Mouse (Mus musculus): ENCODE measurements around the gene Afmid. TPM values are rescaled to one million over a fixed set of nuclear protein-coding genes. Genes with fewer than 3 reads are reported as not detected.

The Afmid gene
- polyA plus RNA-seq, 1 experiment from 2014 or later = 6.1 TPM

DNA sequence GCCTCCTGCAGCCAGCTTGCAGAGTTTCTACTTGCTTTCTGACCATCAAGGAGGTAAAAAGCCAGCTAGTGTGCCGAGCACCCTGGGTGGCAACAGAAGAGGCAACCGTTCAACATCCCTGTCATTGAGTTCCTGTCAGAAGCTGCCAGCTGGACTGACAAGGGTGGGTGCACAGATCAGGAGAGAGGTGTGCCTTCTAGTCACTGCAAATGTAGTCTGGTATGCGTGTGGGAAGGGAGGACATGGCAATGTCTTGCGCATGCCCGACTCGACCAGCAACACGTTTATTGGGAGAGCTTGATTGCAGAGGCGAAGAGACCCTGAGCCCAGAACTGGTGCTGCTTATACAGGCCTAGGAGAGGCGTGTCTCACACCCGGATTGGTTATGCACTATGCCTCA lies 31.7 kb downstream of the Afmid start:
- Histone ChIP-seq H3K4me3 (ENCODE audit: low read length) (no peak overlapping the region), H3K36me3 (ENCODE audit: insufficient read depth, low read length) (peaks cover 44% of the 10 kb centered on the region), H3K4me1 (ENCODE audit: insufficient read depth, low read length) (peaks cover 11% of the 10 kb centered on the region), H3K9me3 (ENCODE audit: low read length) (no peaks in the 10 kb centered on the region), H3K27ac (ENCODE audit: low read length) (no peak overlapping the region), H3K9ac (replicated peaks; ENCODE audit: low read length) (no peak overlapping the region), H3K4me2 (replicated peaks; ENCODE audit: low read depth, low read length) (no peak overlapping the region), H3K27me3 (ENCODE audit: insufficient read depth, low read length) (peaks cover 18% of the 10 kb centered on the region)
- ATAC-seq (ENCODE audit: low FRiP score, low TSS enrichment) = no peak
- WGBS = 90% methylated on average over 10 of the region's 10 CpGs

DNA sequence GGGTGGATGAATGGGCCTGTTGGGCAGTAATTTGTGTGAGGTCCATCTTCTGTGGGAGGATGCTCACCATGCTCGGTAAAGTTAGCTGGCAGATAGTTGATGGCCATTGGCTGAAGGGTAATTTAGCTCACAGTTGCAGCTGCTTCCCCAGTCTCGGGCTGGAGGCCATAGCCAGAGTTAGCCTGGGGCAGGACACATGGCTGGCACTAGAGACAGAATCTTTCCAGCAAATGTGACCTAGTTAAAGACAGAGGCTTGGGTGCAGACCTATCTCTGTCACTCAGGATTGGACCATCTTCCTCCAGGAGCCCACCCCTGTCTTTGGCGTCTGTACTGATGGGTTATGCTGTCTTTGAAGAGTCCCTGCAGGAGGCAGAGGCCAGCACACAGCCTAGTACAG lies 32.7 kb downstream of the Afmid start:
- peaks cover 18% of the 10 kb centered on the region for H3K27me3 ChIP-seq (ENCODE audit: insufficient read depth, low read length)
- WGBS = 42% methylated on average over 3 of the region's 3 CpGs
- ATAC-seq (ENCODE audit: low FRiP score, low TSS enrichment) = no peak

GRCm38 (mm10) chr11:117860601-117861000 lies 34.9 kb downstream of the Afmid start, which contains the start of gene Tmem235:
Tmem235 (plus strand) TSS chr11:117860752.
- Histone ChIP-seq H3K36me3 (ENCODE audit: insufficient read depth, low read length) (peaks cover 19% of the 10 kb centered on the region), H3K27ac (ENCODE audit: low read length) (no peak within 1 kb of the TSS), H3K4me2 (replicated peaks; ENCODE audit: low read depth, low read length) (peak within 1 kb of the TSS; percentile 40), H3K27me3 (ENCODE audit: insufficient read depth, low read length) (peaks cover 18% of the 10 kb centered on the region), H3K9ac (replicated peaks; ENCODE audit: low read length) (no peak within 1 kb of the TSS; the same call in 1 of the 2 replicates), H3K4me1 (ENCODE audit: insufficient read depth, low read length) (peaks cover 20% of the 10 kb centered on the region), H3K4me3 (ENCODE audit: low read length) (peak within 1 kb of the TSS; percentile 16; the same call in 1 of the 2 replicates), H3K9me3 (ENCODE audit: low read length) (no peaks in the 10 kb centered on the region)
- WGBS = 1% methylated on average over 23 of the region's 23 CpGs
- no peak; the same call in 1 of the 2 replicates for ATAC-seq (ENCODE audit: low FRiP score, low TSS enrichment)

More for the DNA sequence above, 32.7 kb downstream of the Afmid start:
- no peaks in the 10 kb centered on the region for H3K9me3 ChIP-seq (ENCODE audit: low read length)
- peaks cover 11% of the 10 kb centered on the region for H3K4me1 ChIP-seq (ENCODE audit: insufficient read depth, low read length)
- no peak overlapping the region for H3K4me3 ChIP-seq (ENCODE audit: low read length)
- H3K27ac ChIP-seq (ENCODE audit: low read length) = no peak overlapping the region
- H3K9ac ChIP-seq (replicated peaks; ENCODE audit: low read length) = no peak overlapping the region
- peaks cover 35% of the 10 kb centered on the region for H3K36me3 ChIP-seq (ENCODE audit: insufficient read depth, low read length)
- H3K4me2 ChIP-seq (replicated peaks; ENCODE audit: low read depth, low read length) = no peak overlapping the region

DNA sequence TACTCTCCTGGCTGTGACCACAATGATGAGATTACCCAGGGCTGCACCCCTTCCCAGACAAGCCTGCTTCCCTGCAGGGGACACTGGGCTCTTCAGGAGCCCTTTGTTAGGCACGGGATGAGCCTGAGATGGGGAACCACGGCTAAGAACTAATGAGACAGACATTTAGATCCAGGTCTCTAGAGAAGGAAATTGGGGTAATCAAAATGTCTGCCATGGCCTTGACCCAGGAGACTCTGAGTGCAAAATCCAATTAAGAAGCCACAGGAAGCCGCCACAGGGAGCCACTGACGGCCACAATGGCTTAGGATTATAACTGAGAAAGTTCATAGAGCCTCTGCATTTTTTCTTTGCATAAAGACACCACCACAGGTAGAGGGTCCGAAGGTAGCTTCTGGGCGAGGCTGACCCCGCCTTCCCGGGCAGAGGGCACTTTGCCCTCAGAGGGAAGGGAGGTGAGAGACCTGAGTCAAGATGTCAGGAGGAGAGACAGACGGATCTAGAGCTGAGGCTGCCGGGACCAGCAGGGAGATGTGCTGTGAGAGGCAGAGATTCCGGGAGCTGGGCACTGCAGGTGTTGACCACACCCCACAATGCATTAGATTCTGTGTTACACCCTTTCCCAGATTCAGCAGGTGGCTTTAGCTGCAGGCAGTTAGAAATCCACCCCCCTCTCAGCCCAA lies 37.6 kb downstream of the Afmid start:
- Histone ChIP-seq H3K36me3 (ENCODE audit: insufficient read depth, low read length) (no peaks in the 10 kb centered on the region), H3K9ac (replicated peaks; ENCODE audit: low read length) (no peak overlapping the region), H3K4me1 (ENCODE audit: insufficient read depth, low read length) (peaks cover 29% of the 10 kb centered on the region), H3K4me2 (replicated peaks; ENCODE audit: low read depth, low read length) (no peak overlapping the region), H3K27me3 (ENCODE audit: insufficient read depth, low read length) (peaks cover 18% of the 10 kb centered on the region), H3K9me3 (ENCODE audit: low read length) (no peaks in the 10 kb centered on the region), H3K27ac (ENCODE audit: low read length) (no peak overlapping the region), H3K4me3 (ENCODE audit: low read length) (no peak overlapping the region)
- no peak for ATAC-seq (ENCODE audit: low FRiP score, low TSS enrichment)
- 38% methylated on average over 11 of the region's 11 CpGs for WGBS

DNA sequence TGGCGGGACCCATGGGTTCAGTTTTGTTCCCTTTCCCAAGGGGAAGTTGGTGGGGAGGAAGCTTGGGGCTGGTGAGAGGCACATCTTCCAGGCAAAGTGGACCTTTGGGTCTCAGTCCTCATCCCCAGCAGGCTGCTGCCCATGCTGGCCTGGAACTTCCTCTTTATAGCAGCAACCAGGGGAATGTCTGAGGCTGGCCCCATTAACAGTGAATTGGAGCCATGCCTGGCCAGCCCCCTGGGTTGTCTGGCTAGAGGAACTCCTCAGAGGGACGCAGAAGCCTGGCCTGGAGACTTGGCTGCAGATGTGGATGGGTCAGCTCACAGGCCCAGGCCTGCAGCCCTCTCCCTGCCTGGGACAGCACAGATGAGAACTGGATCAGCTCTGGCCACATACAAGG lies 39.1 kb downstream of the Afmid start:
- H3K4me2 ChIP-seq (replicated peaks; ENCODE audit: low read depth, low read length) = no peak overlapping the region
- H3K9me3 ChIP-seq (ENCODE audit: low read length) = no peaks in the 10 kb centered on the region
- 70% methylated on average over 2 of the region's 2 CpGs for WGBS
- H3K9ac ChIP-seq (replicated peaks; ENCODE audit: low read length) = 0 out of 2 replicates have a peak overlapping the region, but pooled peaks have one; percentile 15
- peaks cover 27% of the 10 kb centered on the region for H3K4me1 ChIP-seq (ENCODE audit: insufficient read depth, low read length)
- no peak overlapping the region for H3K27ac ChIP-seq (ENCODE audit: low read length)
- ATAC-seq (ENCODE audit: low FRiP score, low TSS enrichment) = no peak
- peaks cover 13% of the 10 kb centered on the region for H3K27me3 ChIP-seq (ENCODE audit: insufficient read depth, low read length)
- no peak overlapping the region for H3K4me3 ChIP-seq (ENCODE audit: low read length)
- H3K36me3 ChIP-seq (ENCODE audit: insufficient read depth, low read length) = no peaks in the 10 kb centered on the region

DNA sequence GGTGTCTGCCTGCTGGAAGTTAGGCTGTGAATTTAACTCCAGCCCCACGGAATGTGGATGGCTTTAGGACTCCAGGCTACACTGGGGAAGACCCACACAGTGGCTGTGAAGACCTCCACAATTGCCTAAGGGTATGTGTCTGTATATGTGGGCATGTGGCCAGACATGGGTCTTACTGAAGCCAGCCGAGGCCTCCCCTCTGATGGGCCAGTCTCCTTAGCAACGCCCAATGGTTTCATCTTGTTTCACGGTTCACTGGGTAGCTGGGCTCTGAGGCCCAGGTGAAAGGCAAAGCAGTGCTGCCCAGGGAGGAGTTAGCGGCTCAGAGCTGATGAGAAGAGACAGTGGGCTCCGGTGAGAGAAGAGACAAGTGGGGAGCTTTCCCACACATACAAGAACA lies 40.3 kb downstream of the Afmid start:
- peak; percentile 55; the same call in 1 of the 2 replicates for ATAC-seq (ENCODE audit: low FRiP score, low TSS enrichment)
- H3K4me1 ChIP-seq (ENCODE audit: insufficient read depth, low read length) = peaks cover 21% of the 10 kb centered on the region
- H3K36me3 ChIP-seq (ENCODE audit: insufficient read depth, low read length) = no peaks in the 10 kb centered on the region
- H3K9me3 ChIP-seq (ENCODE audit: low read length) = no peaks in the 10 kb centered on the region
- H3K9ac ChIP-seq (replicated peaks; ENCODE audit: low read length) = peak overlapping the region; percentile 2
- peaks cover 5% of the 10 kb centered on the region for H3K27me3 ChIP-seq (ENCODE audit: insufficient read depth, low read length)
- H3K27ac ChIP-seq (ENCODE audit: low read length) = peak overlapping the region; percentile 60
- H3K4me2 ChIP-seq (replicated peaks; ENCODE audit: low read depth, low read length) = no peak overlapping the region
- 8% methylated on average over 6 of the region's 6 CpGs for WGBS
- no peak overlapping the region for H3K4me3 ChIP-seq (ENCODE audit: low read length)

GRCm38 (mm10) chr11:117870688-117871365 lies 45.1 kb downstream of the Afmid start:
- Histone ChIP-seq H3K27me3 (ENCODE audit: insufficient read depth, low read length) (no peaks in the 10 kb centered on the region), H3K4me1 (ENCODE audit: insufficient read depth, low read length) (peaks cover 22% of the 10 kb centered on the region), H3K36me3 (ENCODE audit: insufficient read depth, low read length) (no peaks in the 10 kb centered on the region), H3K4me2 (replicated peaks; ENCODE audit: low read depth, low read length) (no peak overlapping the region), H3K4me3 (ENCODE audit: low read length) (no peak overlapping the region), H3K9ac (replicated peaks; ENCODE audit: low read length) (no peak overlapping the region), H3K27ac (ENCODE audit: low read length) (no peak overlapping the region), H3K9me3 (ENCODE audit: low read length) (no peaks in the 10 kb centered on the region)
- WGBS = 36% methylated on average over 12 of the region's 12 CpGs
- ATAC-seq (ENCODE audit: low FRiP score, low TSS enrichment) = no peak

GRCm38 (mm10) chr11:117871376-117871775 lies 45.7 kb downstream of the Afmid start:
- Histone ChIP-seq H3K4me1 (ENCODE audit: insufficient read depth, low read length) (peaks cover 18% of the 10 kb centered on the region), H3K27me3 (ENCODE audit: insufficient read depth, low read length) (no peaks in the 10 kb centered on the region), H3K27ac (ENCODE audit: low read length) (no peak overlapping the region), H3K9ac (replicated peaks; ENCODE audit: low read length) (no peak overlapping the region), H3K4me3 (ENCODE audit: low read length) (no peak overlapping the region), H3K36me3 (ENCODE audit: insufficient read depth, low read length) (no peaks in the 10 kb centered on the region), H3K4me2 (replicated peaks; ENCODE audit: low read depth, low read length) (no peak overlapping the region), H3K9me3 (ENCODE audit: low read length) (no peaks in the 10 kb centered on the region)
- no peak for ATAC-seq (ENCODE audit: low FRiP score, low TSS enrichment)
- 61% methylated on average over 5 of the region's 5 CpGs for WGBS

GRCm38 (mm10) chr11:117871911-117872584 lies 46.3 kb downstream of the Afmid start:
- WGBS = 66% methylated on average over 12 of the region's 12 CpGs
- no peak overlapping the region for H3K9ac ChIP-seq (replicated peaks; ENCODE audit: low read length)
- no peak for ATAC-seq (ENCODE audit: low FRiP score, low TSS enrichment)
- no peaks in the 10 kb centered on the region for H3K36me3 ChIP-seq (ENCODE audit: insufficient read depth, low read length)
- no peaks in the 10 kb centered on the region for H3K27me3 ChIP-seq (ENCODE audit: insufficient read depth, low read length)
- H3K4me1 ChIP-seq (ENCODE audit: insufficient read depth, low read length) = peaks cover 17% of the 10 kb centered on the region
- no peak overlapping the region for H3K4me3 ChIP-seq (ENCODE audit: low read length)
- no peak overlapping the region for H3K27ac ChIP-seq (ENCODE audit: low read length)
- H3K9me3 ChIP-seq (ENCODE audit: low read length) = no peaks in the 10 kb centered on the region
- H3K4me2 ChIP-seq (replicated peaks; ENCODE audit: low read depth, low read length) = peak overlapping the region; percentile 96; the same call in 1 of the 2 replicates

All from kidney, embryonic 16.5 days (tissue).